Mouse (Mus musculus): ENCODE data around the gene Jakmip3.

DNA sequence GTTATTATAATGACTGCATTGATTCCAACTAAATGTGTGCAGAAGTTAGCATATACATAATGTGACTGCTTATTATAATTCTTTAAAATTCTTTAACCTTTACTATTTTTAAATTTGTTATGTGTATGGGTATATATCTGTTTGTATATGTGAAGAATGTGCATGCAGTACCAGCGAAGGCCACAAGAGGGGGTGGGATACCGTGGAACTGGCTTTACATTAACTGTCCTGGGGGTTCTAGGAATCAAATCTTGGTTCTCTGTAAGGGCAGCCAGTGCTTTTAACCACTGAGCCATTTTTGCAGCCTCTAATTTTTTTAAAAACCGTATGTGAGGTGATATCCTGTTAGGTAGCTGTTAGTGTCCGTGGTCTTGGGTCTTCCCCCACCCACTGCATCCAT, 140.2 kb downstream of the Jakmip3 start:
- no peak for TF ChIP-seq POLR2A (IDR thresholded peaks at IDR 0.05; ENCODE audit: control insufficient read depth, extremely low read depth, insufficient read depth, low read length, poor library complexity)
- TF ChIP-seq CTCF (IDR thresholded peaks at IDR 0.05; ENCODE audit: borderline replicate concordance, control insufficient read depth, extremely low read depth, insufficient read depth, low read length, poor library complexity) = no peak

Measured in thymus, adult 2 months (tissue).